Mouse (Mus musculus): ENCODE results near the gene Gba2. TPM values are rescaled to one million over a fixed set of nuclear protein-coding genes. Genes with fewer than 3 reads are reported as not detected.
A peak's percentile ranks its signal among the peaks of the same experiment; 100 is the strongest.

The Gba2 gene
- polyA plus RNA-seq, 1 experiment from 2014 or later = 17.7 TPM

DNA sequence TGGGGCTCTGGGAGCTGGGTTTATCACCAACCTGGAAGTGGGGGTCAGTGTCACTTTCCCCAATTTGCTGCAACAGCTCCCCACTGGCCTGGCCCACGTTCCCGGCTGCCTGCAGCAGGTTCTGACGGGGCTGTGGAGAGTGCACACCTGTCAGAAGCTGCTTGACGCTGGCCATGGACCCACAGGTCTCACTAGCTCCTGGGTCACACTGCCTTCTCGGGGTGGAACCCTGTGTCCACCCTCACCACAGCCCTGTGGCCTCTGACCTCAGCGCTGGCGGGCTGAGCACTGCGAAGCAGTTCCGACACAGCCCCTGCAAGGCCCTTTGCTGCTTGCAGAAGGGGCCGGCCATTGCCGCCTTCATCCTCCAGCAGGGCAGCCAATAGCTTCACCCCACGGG, 29.6 kb downstream of the Gba2 start:
- no peak overlapping the region for H3K4me2 ChIP-seq (ENCODE audit: low read depth, low read length)
- H3K36me3 ChIP-seq (ENCODE audit: control insufficient read depth, insufficient read depth) = peaks cover 100% of the 10 kb centered on the region
- no peak overlapping the region for H3K4me3 ChIP-seq (ENCODE audit: low read depth, low read length)
- no peak overlapping the region for H3K9ac ChIP-seq (ENCODE audit: low read depth, low read length)
- no peak overlapping the region for H3K27ac ChIP-seq (ENCODE audit: low read length)
- no peaks in the 10 kb centered on the region for H3K27me3 ChIP-seq (ENCODE audit: control insufficient read depth, insufficient read depth, low read depth, low read length)
- WGBS (ENCODE audit: insufficient replicate concordance) = 91% methylated on average over 12 of the region's 12 CpGs
- no peak for ATAC-seq (ENCODE audit: low read depth)
- H3K4me1 ChIP-seq (ENCODE audit: control insufficient read depth, low read depth, low read length) = no peaks in the 10 kb centered on the region
- H3K9me3 ChIP-seq (replicated peaks; ENCODE audit: control insufficient read depth, low read length) = peaks cover 4% of the 10 kb centered on the region

GRCm38 (mm10) chr4:43547160-43547559, 31.5 kb downstream of the Gba2 start:
- Histone ChIP-seq H3K4me3 (ENCODE audit: low read depth, low read length) (no peak overlapping the region), H3K9ac (ENCODE audit: low read depth, low read length) (no peak overlapping the region), H3K36me3 (ENCODE audit: control insufficient read depth, insufficient read depth) (peaks cover 100% of the 10 kb centered on the region), H3K4me2 (ENCODE audit: low read depth, low read length) (no peak overlapping the region), H3K27ac (ENCODE audit: low read length) (no peak overlapping the region), H3K27me3 (ENCODE audit: control insufficient read depth, insufficient read depth, low read depth, low read length) (no peaks in the 10 kb centered on the region), H3K9me3 (replicated peaks; ENCODE audit: control insufficient read depth, low read length) (peaks cover 2% of the 10 kb centered on the region), H3K4me1 (ENCODE audit: control insufficient read depth, low read depth, low read length) (no peaks in the 10 kb centered on the region)
- WGBS (ENCODE audit: insufficient replicate concordance) = 89% methylated on average over 8 of the region's 8 CpGs
- no peak for ATAC-seq (ENCODE audit: low read depth)

GRCm38 (mm10) chr4:43546375-43547047, 32.2 kb downstream of the Gba2 start:
- ATAC-seq (ENCODE audit: low read depth) = no peak

GRCm38 (mm10) chr4:43542044-43542443, 36.6 kb downstream of the Gba2 start:
- no peak overlapping the region for H3K27ac ChIP-seq (ENCODE audit: low read length)
- ATAC-seq (ENCODE audit: low read depth) = no peak
- WGBS (ENCODE audit: insufficient replicate concordance) = 78% methylated on average over 3 of the region's 3 CpGs

More at GRCm38 (mm10) chr4:43546375-43547047, 32.2 kb downstream of the Gba2 start:
- Histone ChIP-seq H3K27me3 (ENCODE audit: control insufficient read depth, insufficient read depth, low read depth, low read length) (no peaks in the 10 kb centered on the region), H3K36me3 (ENCODE audit: control insufficient read depth, insufficient read depth) (peaks cover 98% of the 10 kb centered on the region), H3K9ac (ENCODE audit: low read depth, low read length) (no peak overlapping the region), H3K4me3 (ENCODE audit: low read depth, low read length) (no peak overlapping the region), H3K9me3 (replicated peaks; ENCODE audit: control insufficient read depth, low read length) (no peaks in the 10 kb centered on the region), H3K27ac (ENCODE audit: low read length) (no peak overlapping the region), H3K4me1 (ENCODE audit: control insufficient read depth, low read depth, low read length) (no peaks in the 10 kb centered on the region), H3K4me2 (ENCODE audit: low read depth, low read length) (no peak overlapping the region)
- 90% methylated on average over 12 of the region's 12 CpGs for WGBS (ENCODE audit: insufficient replicate concordance)

DNA sequence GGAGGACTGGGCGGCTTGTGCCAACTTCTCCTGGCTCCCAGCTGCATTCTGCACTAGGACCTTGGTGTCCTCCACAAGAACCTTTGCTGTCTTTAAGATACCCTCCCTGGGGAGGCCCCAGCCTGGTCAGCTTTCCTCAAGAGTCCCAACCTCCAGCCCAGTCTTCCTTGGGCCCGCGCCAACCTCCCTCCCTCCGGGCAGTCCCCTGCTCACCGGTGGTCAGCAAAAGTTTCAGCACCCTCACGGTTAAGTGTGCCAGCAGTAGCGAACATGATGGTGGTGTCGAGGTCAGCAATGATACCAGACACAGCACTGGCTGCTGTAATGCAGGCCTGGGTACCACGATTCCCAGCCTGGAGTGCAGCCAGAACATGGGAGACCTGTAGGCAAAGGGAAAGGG, 42.6 kb downstream of the Gba2 start:
- H3K27me3 ChIP-seq (ENCODE audit: control insufficient read depth, insufficient read depth, low read depth, low read length) = no peaks in the 10 kb centered on the region
- H3K36me3 ChIP-seq (ENCODE audit: control insufficient read depth, insufficient read depth) = peaks cover 94% of the 10 kb centered on the region
- no peaks in the 10 kb centered on the region for H3K4me1 ChIP-seq (ENCODE audit: control insufficient read depth, low read depth, low read length)
- no peak overlapping the region for H3K27ac ChIP-seq (ENCODE audit: low read length)
- ATAC-seq (ENCODE audit: low read depth) = no peak
- no peak overlapping the region for H3K9ac ChIP-seq (ENCODE audit: low read depth, low read length)
- H3K4me2 ChIP-seq (ENCODE audit: low read depth, low read length) = no peak overlapping the region
- no peaks in the 10 kb centered on the region for H3K9me3 ChIP-seq (replicated peaks; ENCODE audit: control insufficient read depth, low read length)
- no peak overlapping the region for H3K4me3 ChIP-seq (ENCODE audit: low read depth, low read length)
- 91% methylated on average over 9 of the region's 9 CpGs for WGBS (ENCODE audit: insufficient replicate concordance)

More at GRCm38 (mm10) chr4:43542044-43542443, 36.6 kb downstream of the Gba2 start:
- no peaks in the 10 kb centered on the region for H3K9me3 ChIP-seq (replicated peaks; ENCODE audit: control insufficient read depth, low read length)
- H3K4me2 ChIP-seq (ENCODE audit: low read depth, low read length) = no peak overlapping the region
- no peaks in the 10 kb centered on the region for H3K27me3 ChIP-seq (ENCODE audit: control insufficient read depth, insufficient read depth, low read depth, low read length)
- peaks cover 96% of the 10 kb centered on the region for H3K36me3 ChIP-seq (ENCODE audit: control insufficient read depth, insufficient read depth)
- no peak overlapping the region for H3K4me3 ChIP-seq (ENCODE audit: low read depth, low read length)
- H3K9ac ChIP-seq (ENCODE audit: low read depth, low read length) = no peak overlapping the region
- no peaks in the 10 kb centered on the region for H3K4me1 ChIP-seq (ENCODE audit: control insufficient read depth, low read depth, low read length)

DNA sequence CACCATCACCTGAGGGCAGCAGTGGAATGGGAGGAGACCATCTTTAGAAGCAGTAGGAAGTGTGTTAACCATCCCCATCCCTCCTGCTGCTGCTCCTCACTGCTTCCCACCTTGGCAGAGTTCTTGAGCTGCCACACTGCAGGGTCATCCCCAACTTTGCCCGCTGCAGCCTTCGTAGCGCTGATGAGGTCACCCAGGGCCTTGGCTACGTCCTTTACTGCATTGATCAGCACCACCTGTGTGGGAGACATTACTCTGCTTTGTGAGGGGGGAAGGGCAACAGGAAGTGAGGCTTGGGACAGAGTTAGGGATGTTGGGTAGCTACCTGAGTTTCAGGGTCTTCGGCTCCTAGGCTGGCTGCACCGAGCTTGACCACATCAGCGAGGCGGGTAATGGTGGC, 43.0 kb downstream of the Gba2 start:
- H3K4me1 ChIP-seq (ENCODE audit: control insufficient read depth, low read depth, low read length) = no peaks in the 10 kb centered on the region
- ATAC-seq (ENCODE audit: low read depth) = no peak
- H3K4me3 ChIP-seq (ENCODE audit: low read depth, low read length) = no peak overlapping the region
- peaks cover 91% of the 10 kb centered on the region for H3K36me3 ChIP-seq (ENCODE audit: control insufficient read depth, insufficient read depth)
- no peak overlapping the region for H3K4me2 ChIP-seq (ENCODE audit: low read depth, low read length)
- H3K27me3 ChIP-seq (ENCODE audit: control insufficient read depth, insufficient read depth, low read depth, low read length) = no peaks in the 10 kb centered on the region
- WGBS (ENCODE audit: insufficient replicate concordance) = 98% methylated on average over 8 of the region's 8 CpGs
- H3K9me3 ChIP-seq (replicated peaks; ENCODE audit: control insufficient read depth, low read length) = no peaks in the 10 kb centered on the region
- no peak overlapping the region for H3K27ac ChIP-seq (ENCODE audit: low read length)
- no peak overlapping the region for H3K9ac ChIP-seq (ENCODE audit: low read depth, low read length)

DNA sequence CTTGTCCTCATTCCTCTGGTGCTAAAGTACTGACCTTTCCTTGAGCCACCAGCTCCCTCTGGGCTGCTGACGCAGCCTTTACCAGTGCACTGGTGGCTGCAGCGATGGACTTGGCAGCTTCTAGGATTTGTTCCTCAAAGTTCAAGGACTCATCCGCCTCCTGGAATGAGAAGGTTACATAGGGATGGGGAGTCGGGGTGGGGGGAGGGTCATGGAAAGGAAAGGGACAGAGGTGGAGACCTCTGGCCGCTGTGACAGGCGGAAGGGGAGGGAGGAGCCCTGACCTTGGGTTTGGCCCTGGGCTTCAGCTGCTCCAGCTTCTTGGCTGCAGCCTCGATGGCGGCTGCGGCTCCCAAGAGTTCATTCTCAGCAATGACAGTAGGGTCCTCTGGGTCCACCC, 45.4 kb downstream of the Gba2 start:
- Histone ChIP-seq H3K4me3 (ENCODE audit: low read depth, low read length) (no peak overlapping the region), H3K9me3 (replicated peaks; ENCODE audit: control insufficient read depth, low read length) (no peaks in the 10 kb centered on the region), H3K4me2 (ENCODE audit: low read depth, low read length) (no peak overlapping the region), H3K27me3 (ENCODE audit: control insufficient read depth, insufficient read depth, low read depth, low read length) (no peaks in the 10 kb centered on the region), H3K36me3 (ENCODE audit: control insufficient read depth, insufficient read depth) (peaks cover 67% of the 10 kb centered on the region), H3K9ac (ENCODE audit: low read depth, low read length) (no peak overlapping the region), H3K4me1 (ENCODE audit: control insufficient read depth, low read depth, low read length) (no peaks in the 10 kb centered on the region), H3K27ac (ENCODE audit: low read length) (no peak overlapping the region)
- no peak for ATAC-seq (ENCODE audit: low read depth)
- 84% methylated on average over 9 of the region's 9 CpGs for WGBS (ENCODE audit: insufficient replicate concordance)

DNA sequence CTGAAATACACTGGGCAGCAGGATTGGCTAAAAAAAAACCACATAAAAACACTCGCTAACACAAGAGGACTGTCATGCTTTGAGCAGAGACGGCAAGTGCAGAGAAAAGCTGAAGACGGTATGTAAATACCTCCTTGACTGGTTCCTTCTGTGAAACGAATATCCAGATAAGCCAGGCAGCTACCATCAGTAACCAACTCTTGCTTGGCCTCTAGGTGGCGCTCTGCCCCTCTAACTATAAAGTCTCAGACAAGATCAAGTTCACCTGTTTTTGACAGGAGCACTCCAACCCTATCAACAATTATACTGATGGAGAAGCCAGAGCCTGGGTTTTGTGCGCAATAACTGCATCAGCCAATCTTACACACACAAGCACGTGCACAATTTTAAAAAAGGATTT, 48.1 kb downstream of the Gba2 start:
- WGBS (ENCODE audit: insufficient replicate concordance) = 18% methylated on average over 7 of the region's 7 CpGs

GRCm38 (mm10) chr4:43530081-43530501, 48.6 kb downstream of the Gba2 start:
- no peak overlapping the region for H3K9ac ChIP-seq (ENCODE audit: low read depth, low read length)
- 38% methylated on average over 8 of the region's 8 CpGs for WGBS (ENCODE audit: insufficient replicate concordance)
- no peaks in the 10 kb centered on the region for H3K9me3 ChIP-seq (replicated peaks; ENCODE audit: control insufficient read depth, low read length)
- H3K27ac ChIP-seq (ENCODE audit: low read length) = no peak overlapping the region
- peaks cover 38% of the 10 kb centered on the region for H3K36me3 ChIP-seq (ENCODE audit: control insufficient read depth, insufficient read depth)
- ATAC-seq (ENCODE audit: low read depth) = no peak
- H3K4me3 ChIP-seq (ENCODE audit: low read depth, low read length) = no peak overlapping the region
- H3K4me1 ChIP-seq (ENCODE audit: control insufficient read depth, low read depth, low read length) = no peaks in the 10 kb centered on the region
- no peak overlapping the region for H3K4me2 ChIP-seq (ENCODE audit: low read depth, low read length)
- peaks cover 10% of the 10 kb centered on the region for H3K27me3 ChIP-seq (ENCODE audit: control insufficient read depth, insufficient read depth, low read depth, low read length)

More for the DNA sequence above, 48.1 kb downstream of the Gba2 start:
- no peak overlapping the region for H3K27ac ChIP-seq (ENCODE audit: low read length)
- H3K4me1 ChIP-seq (ENCODE audit: control insufficient read depth, low read depth, low read length) = no peaks in the 10 kb centered on the region
- H3K9me3 ChIP-seq (replicated peaks; ENCODE audit: control insufficient read depth, low read length) = no peaks in the 10 kb centered on the region
- no peak overlapping the region for H3K9ac ChIP-seq (ENCODE audit: low read depth, low read length)
- no peak overlapping the region for H3K4me2 ChIP-seq (ENCODE audit: low read depth, low read length)
- peaks cover 5% of the 10 kb centered on the region for H3K27me3 ChIP-seq (ENCODE audit: control insufficient read depth, insufficient read depth, low read depth, low read length)
- H3K36me3 ChIP-seq (ENCODE audit: control insufficient read depth, insufficient read depth) = peaks cover 43% of the 10 kb centered on the region
- H3K4me3 ChIP-seq (ENCODE audit: low read depth, low read length) = no peak overlapping the region
- ATAC-seq (ENCODE audit: low read depth) = peak; percentile 51; the same call in 1 of the 2 replicates

Data from liver, embryonic 16.5 days (tissue).